Mouse (Mus musculus) cerebellum, adult 2 months (tissue): ENCODE data around the gene Pla2g5.

Source experiments
- CTCF ChIP-seq: fragments of 200-500 bp; IDR thresholded peaks from 2 replicates; pipeline ENCODE4 v1.5.1; 2011; ENCODE audit warnings: low read depth, mild to moderate bottlenecking, control low read depth, low read length, moderate library complexity, borderline replicate concordance; ENCODE audit not compliant: insufficient read depth
- POLR2A ChIP-seq: fragments of 200-500 bp; IDR thresholded peaks from 2 replicates; pipeline ENCODE4 v1.6.1; 2011; ENCODE audit warnings: low read length, control low read depth, borderline replicate concordance; ENCODE audit not compliant: insufficient read depth

DNA sequence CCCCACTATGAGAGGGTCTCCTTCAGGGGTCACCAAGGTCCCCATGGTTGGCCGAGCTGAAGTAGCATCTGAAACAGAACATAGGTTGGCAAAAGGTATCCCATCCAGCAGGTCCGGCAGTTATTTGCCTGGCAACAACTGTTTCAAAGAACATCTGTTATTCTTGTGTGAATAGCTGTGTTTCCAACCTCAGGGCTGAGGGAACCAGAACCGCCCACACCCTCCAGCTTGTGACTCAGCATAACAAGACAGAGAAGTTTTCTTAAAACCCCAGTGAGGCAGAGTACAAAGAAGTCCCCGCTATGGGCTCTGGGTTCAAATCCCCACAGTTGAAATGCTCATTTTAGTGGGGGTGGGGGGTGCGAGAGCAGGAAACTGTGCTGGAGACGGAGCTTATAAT is 81.2 kb downstream of the Pla2g5 start:
- no peak for TF ChIP-seq POLR2A
- no peak for TF ChIP-seq CTCF
